Mouse (Mus musculus): Measurements from ENCODE around the gene Nos1ap.

Nos1ap gene

GRCm38 (mm10) chr1:170589219-170590040 lies at the start of gene Nos1ap:
Gene Nos1ap (minus strand): TSS chr1:170589861.
- DNase-seq = peak; percentile 83 to 85

- no peak for DNase-seq
Observed at GRCm38 (mm10) chr1:170638941-170639340, 49.3 kb upstream of the Nos1ap start.

- DNase-seq = no peak
Observed at GRCm38 (mm10) chr1:170632856-170633255, 43.2 kb upstream of the Nos1ap start.

- peak; percentile 80 to 82 for DNase-seq
Observed at GRCm38 (mm10) chr1:170632385-170632784, 42.7 kb upstream of the Nos1ap start.

- DNase-seq = no peak
Observed at GRCm38 (mm10) chr1:170631571-170631970, 41.9 kb upstream of the Nos1ap start.

GRCm38 (mm10) chr1:170630489-170630888 lies 40.8 kb upstream of the Nos1ap start:
- DNase-seq = no peak

- no peak for DNase-seq
Observed at GRCm38 (mm10) chr1:170623432-170623831, 33.8 kb upstream of the Nos1ap start.

- no peak for DNase-seq
Observed at GRCm38 (mm10) chr1:170622934-170623333, 33.3 kb upstream of the Nos1ap start.

- DNase-seq = no peak
Observed at GRCm38 (mm10) chr1:170619686-170620374, 30.2 kb upstream of the Nos1ap start.

- DNase-seq = peak; percentile 71 to 75
Observed at GRCm38 (mm10) chr1:170612968-170613872, 23.6 kb upstream of the Nos1ap start.

GRCm38 (mm10) chr1:170611631-170612030 lies 22.0 kb upstream of the Nos1ap start:
- no peak for DNase-seq

GRCm38 (mm10) chr1:170610695-170611094 lies 21.0 kb upstream of the Nos1ap start:
- no peak for DNase-seq

GRCm38 (mm10) chr1:170610289-170610688 lies 20.6 kb upstream of the Nos1ap start:
- DNase-seq = no peak

GRCm38 (mm10) chr1:170609872-170610271 lies 20.2 kb upstream of the Nos1ap start:
- DNase-seq = no peak

GRCm38 (mm10) chr1:170608461-170609071 lies 18.9 kb upstream of the Nos1ap start:
- no peak for DNase-seq

- DNase-seq = no peak
Observed at GRCm38 (mm10) chr1:170607231-170607917, 17.7 kb upstream of the Nos1ap start.

- DNase-seq = no peak
Observed at GRCm38 (mm10) chr1:170605228-170606001, 15.8 kb upstream of the Nos1ap start.

- no peak for DNase-seq
Observed at GRCm38 (mm10) chr1:170594575-170594974, 4.9 kb upstream of the Nos1ap start.

GRCm38 (mm10) chr1:170590531-170590930 lies 870 bp upstream of the Nos1ap start:
- no peak for DNase-seq

GRCm38 (mm10) chr1:170590041-170590360 lies 340 bp upstream of the Nos1ap start:
- no peak for DNase-seq

- peak in 1 of 2 experiments; percentile 45 for DNase-seq
Observed at GRCm38 (mm10) chr1:170588879-170589218, 812 bp downstream of the Nos1ap start.

Measured in cerebellum, postnatal 36 days (tissue).